In genomic region chr5:146303470-146303869, GRCm38 (mm10) we compare ENCODE assay signal across 9 mouse cellular contexts.
DNase-seq lines count a peak whose midpoint lies in the region; ATAC-seq and TF ChIP-seq lines count a peak whose summit lies in the region.
"Had no signal": no experiment of that assay in that cellular context is flagged by ENCODE, and none has a peak within 500 bp of the region (broad histone marks: within the 10 kb centered on the region; RNA-seq: fewer than 3 reads in every experiment).

No protein-coding gene starts in this region.

- no peaks in the 10 kb centered on the region for H3K9me3 ChIP-seq in midbrain, embryonic 11.5 days (ENCODE audit: control insufficient read depth, low read length)
- no peaks in the 10 kb centered on the region for H3K9me3 ChIP-seq in midbrain, embryonic 16.5 days (replicated peaks; ENCODE audit: control insufficient read depth, low read length, poor library complexity, severe bottlenecking)
- H3K9me3 ChIP-seq in hindbrain, embryonic 14.5 days (ENCODE audit: control insufficient read depth, low read length): no peaks in the 10 kb centered on the region
- H3K9me3 ChIP-seq: embryonic facial prominence, embryonic 12.5 days had no signal

- H3K4me2 ChIP-seq in midbrain, embryonic 11.5 days: no peak overlapping the region
- no peak overlapping the region for H3K4me2 ChIP-seq in midbrain, embryonic 16.5 days (ENCODE audit: low read length)
- H3K4me2 ChIP-seq in hindbrain, embryonic 14.5 days (replicated peaks): no peak overlapping the region
- H3K4me2 ChIP-seq: embryonic facial prominence, embryonic 12.5 days had no signal

- ATAC-seq in midbrain, embryonic 11.5 days (ENCODE audit: low FRiP score): peak; percentile 48
- no peak for ATAC-seq in midbrain, embryonic 16.5 days
- ATAC-seq in erythroid progenitor cell, adult 5-6 weeks (replicated peaks; ENCODE audit: low FRiP score, poor library complexity, severe bottlenecking): peak; percentile 53; the same call in 1 of the 2 replicates
- no peak for ATAC-seq in hindbrain, embryonic 14.5 days (ENCODE audit: low FRiP score)
- ATAC-seq in megakaryocyte-erythroid progenitor cell, adult 5-6 weeks (replicated peaks; ENCODE audit: low FRiP score, low TSS enrichment, poor library complexity, severe bottlenecking): peak; percentile 68

- DNase-seq in midbrain, embryonic 11.5 days (ENCODE audit: low spot score, missing footprints): peak; percentile 94
- peak; percentile 40 for DNase-seq in hindbrain, embryonic 14.5 days (ENCODE audit: low spot score)
- peak; percentile 36 to 61 for DNase-seq in layer of hippocampus, postnatal 36 days
- peak; percentile 71 for DNase-seq in splenic B cell, adult 2 months (ENCODE audit: low read depth, low spot score)

- no peaks in the 10 kb centered on the region for H3K27me3 ChIP-seq in midbrain, embryonic 11.5 days (ENCODE audit: control insufficient read depth, insufficient read depth, low read length)
- H3K27me3 ChIP-seq in midbrain, embryonic 16.5 days (ENCODE audit: control insufficient read depth, insufficient read depth, low read depth, low read length): no peaks in the 10 kb centered on the region
- H3K27me3 ChIP-seq in hindbrain, embryonic 14.5 days (ENCODE audit: control insufficient read depth, insufficient read depth, low read length): no peaks in the 10 kb centered on the region
- no peaks in the 10 kb centered on the region for H3K27me3 ChIP-seq in splenic B cell, adult 2 months (ENCODE audit: control insufficient read depth, insufficient read depth, low read length, poor library complexity, severe bottlenecking)
- H3K27me3 ChIP-seq: embryonic facial prominence, embryonic 12.5 days had no signal

- WGBS in midbrain, embryonic 11.5 days: 89% methylated on average over 5 of the region's 5 CpGs
- WGBS in midbrain, embryonic 16.5 days: 87% methylated on average over 5 of the region's 5 CpGs
- WGBS in bone marrow, adult 2 months: 78% methylated on average over 5 of the region's 5 CpGs
- 87% methylated on average over 5 of the region's 5 CpGs for WGBS in hindbrain, embryonic 14.5 days

- no peak for TF ChIP-seq POLR2A in bone marrow, adult 2 months (IDR thresholded peaks at IDR 0.05; ENCODE audit: borderline replicate concordance, control insufficient read depth, low read depth, low read length)

- peak; percentile 77 for TF ChIP-seq CTCF in bone marrow, adult 2 months (IDR thresholded peaks at IDR 0.05; ENCODE audit: control insufficient read depth, insufficient read depth, low read length)

- no peak overlapping the region for H3K4me3 ChIP-seq in midbrain, embryonic 11.5 days (ENCODE audit: low read depth, low read length)
- H3K4me3 ChIP-seq in midbrain, embryonic 16.5 days (ENCODE audit: low read depth, low read length): no peak overlapping the region
- H3K4me3 ChIP-seq in bone marrow, adult 2 months (replicated peaks; ENCODE audit: control insufficient read depth, low read depth, low read length): no peak overlapping the region
- no peak overlapping the region for H3K4me3 ChIP-seq in hindbrain, embryonic 14.5 days (replicated peaks; ENCODE audit: low read length)
- H3K4me3 ChIP-seq: embryonic facial prominence, embryonic 12.5 days had no signal

- no peaks in the 10 kb centered on the region; the same call in none of the 2 replicates for H3K36me3 ChIP-seq in midbrain, embryonic 11.5 days (ENCODE audit: control insufficient read depth, insufficient read depth, low read length)
- H3K36me3 ChIP-seq in midbrain, embryonic 16.5 days (ENCODE audit: control insufficient read depth, insufficient read depth, low read length): peaks cover 10% of the 10 kb centered on the region; the same call in 1 of the 2 replicates
- H3K36me3 ChIP-seq in hindbrain, embryonic 14.5 days (replicated peaks; ENCODE audit: control insufficient read depth, insufficient read depth): peaks cover 53% of the 10 kb centered on the region
- no peaks in the 10 kb centered on the region for H3K36me3 ChIP-seq in splenic B cell, adult 2 months (ENCODE audit: control insufficient read depth, insufficient read depth, low read length, poor library complexity, severe bottlenecking)

- no peaks in the 10 kb centered on the region for H3K4me1 ChIP-seq in midbrain, embryonic 11.5 days (ENCODE audit: control insufficient read depth, insufficient read depth, low read length)
- H3K4me1 ChIP-seq in midbrain, embryonic 16.5 days (ENCODE audit: control insufficient read depth, insufficient read depth, low read length): no peaks in the 10 kb centered on the region
- no peaks in the 10 kb centered on the region for H3K4me1 ChIP-seq in bone marrow, adult 2 months (ENCODE audit: control insufficient read depth, insufficient read depth, low read length)
- no peaks in the 10 kb centered on the region for H3K4me1 ChIP-seq in hindbrain, embryonic 14.5 days (replicated peaks; ENCODE audit: control insufficient read depth, insufficient read depth, low read length)
- H3K4me1 ChIP-seq: embryonic facial prominence, embryonic 12.5 days had no signal

- no peak overlapping the region for H3K27ac ChIP-seq in midbrain, embryonic 11.5 days (ENCODE audit: low read depth, low read length)
- no peak overlapping the region for H3K27ac ChIP-seq in midbrain, embryonic 16.5 days (ENCODE audit: low read length)
- H3K27ac ChIP-seq in bone marrow, adult 2 months (ENCODE audit: control insufficient read depth, insufficient read depth, low read depth, low read length, poor library complexity): no peak overlapping the region
- no peak overlapping the region for H3K27ac ChIP-seq in hindbrain, embryonic 14.5 days
- H3K27ac ChIP-seq: embryonic facial prominence, embryonic 12.5 days had no signal

- no peak overlapping the region for H3K9ac ChIP-seq in midbrain, embryonic 11.5 days (ENCODE audit: low read length)
- H3K9ac ChIP-seq in midbrain, embryonic 16.5 days (ENCODE audit: low read depth, low read length): no peak overlapping the region
- no peak overlapping the region for H3K9ac ChIP-seq in hindbrain, embryonic 14.5 days
- H3K9ac ChIP-seq: embryonic facial prominence, embryonic 12.5 days had no signal

Comparison
In these comparisons a context has a peak if more than half of its experiments do, and no peak if none do; other contexts are left out.
1. ATAC-seq: peak in midbrain, embryonic 11.5 days (single experiment), erythroid progenitor cell, adult 5-6 weeks (single experiment) and megakaryocyte-erythroid progenitor cell, adult 5-6 weeks (single experiment); none in midbrain, embryonic 16.5 days (single experiment) and hindbrain, embryonic 14.5 days (single experiment).
2. DNase-seq: peak in every context shown above with its lines; median percentile 94 in midbrain, embryonic 11.5 days; 71 in splenic B cell, adult 2 months; 48 in layer of hippocampus, postnatal 36 days; 40 in hindbrain, embryonic 14.5 days.